Mouse (Mus musculus) cerebellum, adult 2 months (tissue): ENCODE measurements around the gene Triobp.

Experiments
- CTCF ChIP-seq: fragments of 200-500 bp; IDR thresholded peaks from 2 replicates; pipeline ENCODE4 v1.5.1; 2011; ENCODE audit warnings: low read depth, mild to moderate bottlenecking, control low read depth, low read length, moderate library complexity, borderline replicate concordance; ENCODE audit not compliant: insufficient read depth
- POLR2A ChIP-seq: fragments of 200-500 bp; IDR thresholded peaks from 2 replicates; pipeline ENCODE4 v1.6.1; 2011; ENCODE audit warnings: low read length, control low read depth, borderline replicate concordance; ENCODE audit not compliant: insufficient read depth

- TF ChIP-seq CTCF (no peak), POLR2A (no peak)
These were observed 9.5 kb downstream of the Triobp start for GRCm38 (mm10) chr15:78957021-78957420.
